Mouse (Mus musculus): Measurements from ENCODE around the gene Vmn1r33. TPM values are rescaled to one million over a fixed set of nuclear protein-coding genes. Genes with fewer than 3 reads are reported as not detected.
"Not testable (repeated sequence)": the region's sequence is repeated elsewhere in the genome, so short reads cannot be mapped to it uniquely, and the experiment has no call there.

The Vmn1r33 gene
- total RNA-seq (2014; fragmentation: Nextera tagmentation) (not detected in 2 replicates), total RNA-seq (2017) (not detected in 2 replicates)

- not testable (repeated sequence) for ATAC-seq (replicated peaks; ENCODE audit: poor library complexity, severe bottlenecking)
Observed at GRCm38 (mm10) chr6:66618182-66618581, at the start of gene Vmn1r33. Vmn1r33 (minus strand) TSS chr6:66618282.

- ATAC-seq (replicated peaks; ENCODE audit: poor library complexity, severe bottlenecking), result no peak
Observed at GRCm38 (mm10) chr6:66643779-66644178, 25.7 kb upstream of the Vmn1r33 start, which contains the start of gene Vmn1r34. Vmn1r34 (minus strand) TSS chr6:66643879.

- ATAC-seq (replicated peaks; ENCODE audit: poor library complexity, severe bottlenecking), result peak; percentile 66
Observed at GRCm38 (mm10) chr6:66595804-66596203, 22.3 kb downstream of the Vmn1r33 start.

Other genes with a start within 250 kb of the Vmn1r33 start
- gene Mad2l1, start 82.9 kb downstream of the Vmn1r33 start, total RNA-seq (2014; fragmentation: Nextera tagmentation), result 89.6 and 131 TPM in 2 replicates
- 142 and 148 TPM in 2 replicates for gene Mad2l1, start 82.9 kb downstream of the Vmn1r33 start, total RNA-seq (2017)
- not detected in 2 replicates for gene Vmn1r32, start 58.2 kb downstream of the Vmn1r33 start, total RNA-seq (2014; fragmentation: Nextera tagmentation)
- gene Vmn1r32, start 58.2 kb downstream of the Vmn1r33 start, total RNA-seq (2017), result not detected in 2 replicates
- gene Vmn1r34, start 25.6 kb upstream of the Vmn1r33 start, total RNA-seq (2014; fragmentation: Nextera tagmentation), result not detected in 2 replicates
- not detected in 2 replicates for gene Vmn1r34, start 25.6 kb upstream of the Vmn1r33 start, total RNA-seq (2017)
- gene Vmn1r35, start 67.6 kb upstream of the Vmn1r33 start, total RNA-seq (2014; fragmentation: Nextera tagmentation), result not detected in 2 replicates
- not detected in 2 replicates for gene Vmn1r35, start 67.6 kb upstream of the Vmn1r33 start, total RNA-seq (2017)
- gene Vmn1r36, start 100.9 kb upstream of the Vmn1r33 start, total RNA-seq (2014; fragmentation: Nextera tagmentation), result not detected in 2 replicates
- gene Vmn1r36, start 100.9 kb upstream of the Vmn1r33 start, total RNA-seq (2017), result not detected in 2 replicates
- gene Vmn1r37, start 111.1 kb upstream of the Vmn1r33 start, total RNA-seq (2014; fragmentation: Nextera tagmentation), result not detected in 2 replicates
- gene Vmn1r37, start 111.1 kb upstream of the Vmn1r33 start, total RNA-seq (2017), result not detected in 2 replicates
- not detected in 2 replicates for gene Vmn1r38, start 164.3 kb upstream of the Vmn1r33 start, total RNA-seq (2014; fragmentation: Nextera tagmentation)
- not detected in 2 replicates for gene Vmn1r38, start 164.3 kb upstream of the Vmn1r33 start, total RNA-seq (2017)
- gene Vmn1r39, start 192.3 kb upstream of the Vmn1r33 start, total RNA-seq (2014; fragmentation: Nextera tagmentation), result not detected in 2 replicates
- gene Vmn1r39, start 192.3 kb upstream of the Vmn1r33 start, total RNA-seq (2017), result not detected in 2 replicates

Measured in granulocyte monocyte progenitor cell, adult 5-6 weeks (primary cell).